Mouse (Mus musculus): ENCODE results near the gene Cygb.

DNA sequence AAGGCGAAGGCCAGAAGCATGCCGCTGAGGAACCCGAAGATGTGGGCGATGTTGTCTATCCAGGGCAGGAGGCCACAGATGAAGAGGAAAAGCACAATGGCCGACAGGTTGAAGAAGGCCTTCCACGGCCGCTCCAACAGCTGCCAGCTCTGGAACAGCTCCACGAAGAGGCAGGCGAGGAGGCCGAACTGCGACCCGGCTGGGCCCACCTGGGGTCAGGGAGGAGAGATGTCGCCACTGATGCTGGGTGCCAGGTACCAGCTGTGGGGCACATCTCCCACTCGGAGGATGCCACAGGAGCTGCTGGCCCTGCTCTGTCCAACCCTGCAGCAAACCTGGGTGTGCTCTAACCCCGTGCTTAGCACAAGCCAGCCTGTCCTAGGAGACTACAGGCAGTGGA lies 54.9 kb downstream of the Cygb start:
- TF ChIP-seq CTCF (IDR thresholded peaks at IDR 0.05; ENCODE audit: control insufficient read depth, insufficient read depth, low read length) (no peak), POLR2A (IDR thresholded peaks at IDR 0.05; ENCODE audit: borderline replicate concordance, control insufficient read depth, low read depth, low read length) (no peak)

Measured in bone marrow, adult 2 months (tissue).